Mouse (Mus musculus): ENCODE measurements around the gene Ppp1r26.
"Not testable (repeated sequence)": the region's sequence is repeated elsewhere in the genome, so short reads cannot be mapped to it uniquely, and the experiment has no call there.

The Ppp1r26 gene

GRCm38 (mm10) chr2:28447315-28447670 is 693 bp downstream of the Ppp1r26 start:
- DNase-seq = no peak

GRCm38 (mm10) chr2:28451663-28452062 is 5.1 kb downstream of the Ppp1r26 start:
- no peak for DNase-seq

- DNase-seq = no peak
Observed at GRCm38 (mm10) chr2:28453539-28453938, 6.9 kb downstream of the Ppp1r26 start.

GRCm38 (mm10) chr2:28456616-28457015 is 10.0 kb downstream of the Ppp1r26 start:
- no peak for DNase-seq

- peak; percentile 80 for DNase-seq
Observed at GRCm38 (mm10) chr2:28463919-28464318, 17.3 kb downstream of the Ppp1r26 start.

- no peak for DNase-seq
Observed at GRCm38 (mm10) chr2:28464919-28465318, 18.3 kb downstream of the Ppp1r26 start.

GRCm38 (mm10) chr2:28465836-28466518 is 19.4 kb downstream of the Ppp1r26 start, which contains the start of gene 1700007K13Rik:
Gene 1700007K13Rik (minus strand): TSS chr2:28466332.
- DNase-seq = peak; percentile 84

GRCm38 (mm10) chr2:28467860-28468485 is 21.4 kb downstream of the Ppp1r26 start, which contains the start of gene Mrps2:
Gene Mrps2 (plus strand): TSS chr2:28468066.
- DNase-seq = peak; percentile 86

- DNase-seq = no peak
Observed at GRCm38 (mm10) chr2:28468486-28469225, 22.1 kb downstream of the Ppp1r26 start.

- no peak for DNase-seq
Observed at GRCm38 (mm10) chr2:28469461-28469860, 22.9 kb downstream of the Ppp1r26 start.

- no peak for DNase-seq
Observed at GRCm38 (mm10) chr2:28470591-28470990, 24.0 kb downstream of the Ppp1r26 start.

GRCm38 (mm10) chr2:28472011-28472410 is 25.4 kb downstream of the Ppp1r26 start:
- DNase-seq = not testable (repeated sequence)

- DNase-seq = not testable (repeated sequence)
Observed at GRCm38 (mm10) chr2:28477993-28478392, 31.4 kb downstream of the Ppp1r26 start.

- DNase-seq = no peak
Observed at GRCm38 (mm10) chr2:28479208-28480204, 32.9 kb downstream of the Ppp1r26 start.

GRCm38 (mm10) chr2:28483861-28484260 is 37.3 kb downstream of the Ppp1r26 start:
- DNase-seq = no peak

GRCm38 (mm10) chr2:28494521-28494920 is 47.9 kb downstream of the Ppp1r26 start:
- DNase-seq = no peak

GRCm38 (mm10) chr2:28495207-28495756 is 48.7 kb downstream of the Ppp1r26 start:
- DNase-seq = peak; percentile 35

- DNase-seq = no peak
Observed at GRCm38 (mm10) chr2:28495801-28496595, 49.4 kb downstream of the Ppp1r26 start.

- no peak for DNase-seq
Observed at GRCm38 (mm10) chr2:28496671-28497070, 50.1 kb downstream of the Ppp1r26 start, which contains the start of gene Gbgt1. Gene Gbgt1 (plus strand): TSS chr2:28496891.

GRCm38 (mm10) chr2:28497561-28497960 is 51.0 kb downstream of the Ppp1r26 start:
- no peak for DNase-seq

- no peak for DNase-seq
Observed at GRCm38 (mm10) chr2:28498431-28498830, 51.8 kb downstream of the Ppp1r26 start.
